Mouse (Mus musculus): ENCODE measurements at regions not wholly inside any gene's neighbourhood (a gene's known extent, or its start where the extent isn't known, plus 50 kb on each side); places are given as distances from the start of the nearest gene placed in this dataset.

DNA sequence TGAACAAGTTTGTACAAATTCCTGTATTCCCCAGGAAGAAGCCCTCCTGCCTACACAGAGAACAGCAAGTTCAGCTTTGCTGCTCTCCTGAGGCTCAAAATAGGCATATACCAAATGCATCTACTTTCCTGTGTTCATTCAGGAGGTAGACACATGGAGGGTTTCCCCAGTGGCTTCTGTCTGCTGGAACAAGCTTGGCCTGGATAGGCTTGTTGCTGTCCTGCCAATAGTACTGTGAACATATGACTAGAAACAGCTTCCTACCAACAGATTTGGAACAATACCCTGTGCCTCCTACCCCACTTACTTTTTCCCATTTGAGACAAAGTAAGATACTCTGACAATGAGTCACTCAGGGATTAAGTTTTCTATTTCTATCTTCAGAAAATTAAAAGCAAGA lies 93.8 kb upstream of the Wdpcp start:
- in situ Hi-C loops (cut with MboI, MseI) = no loop called here

DNA sequence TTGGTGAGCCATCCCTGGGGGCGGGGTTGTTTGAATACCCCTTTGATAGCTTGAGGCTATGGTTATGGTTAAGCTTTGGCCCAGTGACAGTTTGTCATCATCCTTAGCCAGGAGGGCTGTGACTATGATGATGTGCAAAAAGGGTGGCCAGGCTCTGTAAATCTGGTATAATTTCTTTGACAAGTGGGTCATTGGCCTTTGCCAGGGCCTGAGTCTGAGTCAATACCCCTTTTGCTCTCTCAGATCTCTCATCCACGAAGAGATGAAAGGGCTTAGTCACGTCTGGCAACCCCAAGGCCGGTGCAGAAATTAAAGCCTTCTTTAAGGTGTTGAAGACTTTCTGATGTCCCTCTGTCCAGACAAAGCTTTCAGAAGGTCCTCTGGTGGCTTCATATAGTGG lies 99.7 kb upstream of the Ugp2 start:
- in situ Hi-C loops (cut with MboI, MseI) = loop anchor here (25.0 kb wide), 1 partner anchor 683 kb away; no protein-coding TSS in a partner anchor

DNA sequence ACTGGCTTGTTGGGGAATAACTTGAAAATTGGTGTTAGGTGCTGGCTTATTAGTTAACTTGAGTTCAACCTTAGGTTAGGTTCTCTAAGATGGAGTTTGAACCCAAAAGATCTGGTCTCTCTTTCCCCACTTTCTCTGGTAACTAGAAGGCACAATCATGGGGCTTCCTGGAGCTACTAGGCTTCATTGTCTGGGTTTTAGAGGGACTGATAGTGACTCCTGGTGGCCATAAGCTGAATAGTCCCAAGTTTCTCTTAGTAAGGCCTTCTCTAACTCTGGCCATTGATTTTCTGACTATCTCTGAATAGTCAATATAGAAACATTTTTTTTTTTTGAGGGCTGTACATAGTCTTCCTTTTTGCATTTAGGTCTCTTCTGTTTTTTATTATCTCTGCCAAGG lies 97.5 kb upstream of the Ugp2 start:
- in situ Hi-C loops (cut with MboI, MseI) = loop anchor here (25.0 kb wide), 1 partner anchor 681 kb away; no protein-coding TSS in a partner anchor

DNA sequence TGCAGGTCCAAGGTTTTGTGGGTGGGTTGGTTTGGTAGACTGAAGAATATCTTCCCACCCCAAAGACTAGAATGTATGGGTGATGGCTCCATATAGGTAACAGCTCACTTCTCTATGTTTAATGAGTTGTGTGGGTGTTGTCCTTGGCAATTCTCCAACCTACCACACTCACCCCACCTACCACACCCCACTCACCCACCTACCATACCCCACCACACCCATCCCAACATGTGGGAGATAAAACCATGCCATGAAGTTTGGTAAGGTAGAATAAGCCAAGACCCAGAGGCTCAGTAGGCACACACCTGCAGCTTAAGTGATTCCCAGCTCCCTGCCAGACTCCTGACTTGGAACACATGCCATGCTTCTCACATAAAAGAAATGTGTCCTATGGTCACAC lies 89.0 kb upstream of the Ugp2 start:
- in situ Hi-C loops (cut with MboI, MseI) = loop anchor here (5.0 to 25.0 kb wide), 2 partner anchors 33 to 673 kb away; no protein-coding TSS in a partner anchor

- in situ Hi-C loops (cut with MboI, MseI) = loop anchor here (25.0 kb wide), 1 partner anchor 666 kb away; no protein-coding TSS in a partner anchor
These were observed 82.5 kb upstream of the Ugp2 start for GRCm38 (mm10) chr11:21453308-21454106.

DNA sequence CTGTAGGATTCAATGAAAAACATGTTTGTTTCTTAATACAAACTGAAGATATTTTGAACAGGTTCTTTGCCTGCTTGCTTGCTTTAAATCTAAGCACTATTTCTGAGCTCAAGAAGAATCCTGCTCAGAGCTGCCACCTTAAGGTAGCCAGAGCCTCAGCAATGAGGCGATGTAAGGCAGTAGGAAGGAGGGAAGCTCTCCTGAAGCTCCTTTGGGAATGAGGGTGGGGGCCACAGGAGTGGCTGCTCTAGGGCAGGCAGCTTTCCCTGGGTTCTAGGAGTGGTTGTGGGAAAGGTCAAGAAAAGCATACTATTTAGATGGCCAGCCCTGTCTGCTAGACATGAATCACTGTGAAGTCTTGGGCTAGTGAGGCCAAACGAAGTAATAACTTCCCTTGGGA lies 62.7 kb upstream of the Ugp2 start:
- in situ Hi-C loops (cut with MboI, MseI) = no loop called here

DNA sequence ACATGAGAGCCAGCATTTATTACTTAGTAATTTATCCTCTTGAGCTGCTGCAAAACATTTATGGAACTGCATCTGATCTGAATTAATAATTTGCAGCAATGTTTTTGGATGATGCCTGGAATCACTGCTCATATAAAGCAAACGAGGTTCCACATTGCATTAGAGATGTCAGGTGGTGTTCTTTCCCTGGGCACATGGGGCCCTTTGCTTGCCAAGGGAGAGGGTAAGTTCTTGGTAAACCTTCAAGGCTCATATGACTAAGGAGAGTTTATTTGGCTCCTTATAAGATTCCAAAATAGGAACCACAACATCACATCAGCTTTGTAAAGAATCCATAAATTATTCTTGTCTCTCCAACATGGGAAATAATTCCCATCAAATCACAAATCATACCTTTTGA lies 59.0 kb upstream of the Ugp2 start:
- in situ Hi-C loops (cut with MboI, MseI) = no loop called here

DNA sequence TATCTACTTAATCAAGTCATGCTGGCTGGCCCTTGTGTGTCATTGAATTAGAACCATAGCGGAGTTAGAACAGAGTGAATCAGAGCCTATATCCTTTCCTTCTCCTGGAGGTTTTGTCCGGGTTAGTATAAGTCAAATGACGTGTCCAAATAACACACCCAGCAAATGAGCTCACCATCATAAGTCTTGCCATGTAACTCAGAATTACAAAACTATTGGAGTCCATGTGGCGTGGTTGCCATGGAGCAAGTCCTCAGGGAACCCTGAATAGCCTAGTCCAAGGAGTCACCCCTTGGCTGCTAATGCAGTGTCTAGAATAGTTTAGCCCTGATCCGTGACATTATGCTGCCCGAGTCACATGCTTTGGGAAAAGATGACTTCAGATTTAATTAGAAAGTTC lies 57.7 kb upstream of the Ugp2 start:
- in situ Hi-C loops (cut with MboI, MseI) = loop anchor here (5.0 kb wide), 1 partner anchor 34 kb away; no protein-coding TSS in a partner anchor

DNA sequence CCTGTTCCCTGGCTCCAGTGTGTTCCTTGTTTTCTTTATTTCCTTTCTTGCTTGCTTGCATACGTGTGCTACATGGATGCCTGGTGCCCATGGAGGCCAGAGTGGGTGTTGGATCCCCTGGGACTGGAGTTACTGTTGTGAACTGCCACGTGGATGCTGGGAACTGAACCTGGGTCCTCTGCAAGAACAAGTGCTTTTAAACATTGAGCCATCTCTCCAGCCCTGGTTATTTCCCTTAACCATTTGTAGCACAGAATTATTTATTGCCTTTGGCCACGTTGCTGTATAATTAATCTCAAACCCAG lies 57.0 kb upstream of the Ugp2 start:
- in situ Hi-C loops (cut with MboI, MseI) = loop anchor here (5.0 kb wide), 1 partner anchor 34 kb away; no protein-coding TSS in a partner anchor

GRCm38 (mm10) chr11:21427291-21428012 lies 56.5 kb upstream of the Ugp2 start:
- in situ Hi-C loops (cut with MboI, MseI) = loop anchor here (5.0 kb wide), 1 partner anchor 35 kb away; no protein-coding TSS in a partner anchor

GRCm38 (mm10) chr11:21425480-21426101 lies 54.6 kb upstream of the Ugp2 start:
- in situ Hi-C loops (cut with MboI, MseI) = loop anchor here (5.0 kb wide), 1 partner anchor 37 kb away; no protein-coding TSS in a partner anchor

DNA sequence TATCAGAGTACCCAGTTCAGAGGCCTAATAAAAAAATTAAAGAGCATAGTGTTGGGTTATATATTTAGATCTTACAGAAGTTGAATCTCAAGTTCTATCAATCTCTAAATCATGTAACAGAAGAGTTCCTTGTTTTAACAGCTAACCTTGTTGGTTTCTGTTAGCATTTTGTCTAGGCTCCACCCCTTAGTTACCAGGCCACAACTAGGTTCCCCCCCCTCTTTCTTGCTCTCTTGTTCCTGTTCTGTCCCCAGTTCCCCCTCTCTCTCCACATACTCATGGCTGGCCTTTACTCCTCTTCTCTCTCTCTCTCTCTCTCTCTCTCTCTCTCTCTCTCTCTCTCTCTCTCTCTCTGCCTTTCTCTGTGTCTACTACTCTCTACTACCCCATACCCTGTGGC lies 53.3 kb upstream of the Ugp2 start:
- in situ Hi-C loops (cut with MboI, MseI) = no loop called here

DNA sequence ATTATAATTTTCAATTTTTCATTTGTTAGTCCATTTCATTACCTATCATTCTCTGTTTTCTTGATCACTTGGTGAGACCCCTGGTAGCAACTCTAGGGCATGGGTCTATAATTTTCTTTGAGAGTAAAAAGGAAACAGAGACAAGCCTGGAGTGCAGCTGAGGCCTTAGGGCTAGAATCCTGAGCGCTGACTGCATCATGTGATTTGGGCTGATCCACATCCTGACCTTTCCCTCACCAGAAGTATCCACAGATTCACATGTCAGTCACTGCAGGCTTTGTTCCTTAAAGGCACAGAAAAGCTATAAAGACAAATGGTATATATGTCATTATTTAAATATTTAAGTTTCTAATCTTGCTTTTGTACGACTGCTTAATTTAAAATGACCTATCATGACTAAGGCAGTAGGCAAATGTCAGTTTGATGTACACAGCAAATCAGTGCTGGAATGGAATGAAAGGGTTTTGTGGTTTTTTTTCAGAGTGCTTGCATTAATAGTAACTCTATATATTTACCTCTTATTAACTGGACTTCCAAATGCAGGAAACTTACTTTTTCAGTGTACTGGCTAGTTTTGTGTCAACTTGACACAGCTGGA lies 51.4 kb upstream of the Ugp2 start:
- in situ Hi-C loops (cut with MboI, MseI) = no loop called here

All from T-helper 2 cell (primary cell).